Mouse (Mus musculus) ES-E14 (cell line): ENCODE data around the gene Itga6. TPM values are rescaled to one million over a fixed set of nuclear protein-coding genes. Genes with fewer than 3 reads are reported as not detected.

Experiments
- DNase-seq: peaks from one replicate; pipeline ENCODE4 v3.0.0-alpha.2; 2013; ENCODE audit warnings: low read depth, low spot score
- H3K27ac ChIP-seq: 2 replicates; pipeline ENCODE4 v1.5.1; 2012; ENCODE audit warnings: low read depth, mild to moderate bottlenecking, low read length, moderate library complexity, mixed read lengths; ENCODE audit not compliant: poor library complexity, insufficient read depth, severe bottlenecking
- H3K36me3 ChIP-seq: 2 replicates; pipeline ENCODE4 v1.6.1; 2012; ENCODE audit warnings: mild to moderate bottlenecking, low read length, moderate library complexity, mixed read lengths; ENCODE audit not compliant: control insufficient read depth, poor library complexity, insufficient read depth, severe bottlenecking
- H3K4me1 ChIP-seq, 2 experiments: fragments of 150-350 bp in 1 of 2; sonication (generic) in 1 of 2; 2 replicates each; pipeline ENCODE4 v1.6.1; 2012; ENCODE audit warnings: low read length in 2 of 2, mild to moderate bottlenecking in 1 of 2, mixed read lengths in 1 of 2; ENCODE audit not compliant: control insufficient read depth in 2 of 2, insufficient read depth in 2 of 2, poor library complexity in 1 of 2
- H3K4me3 ChIP-seq, 2 experiments: fragments of 150-350 bp in 1 of 2; sonication (generic) in 1 of 2; 2 replicates each; pipeline ENCODE4 v1.5.1; 2012; ENCODE audit warnings: low read length in 2 of 2, low read depth in 1 of 2, mild to moderate bottlenecking in 1 of 2, mixed read lengths in 1 of 2; ENCODE audit not compliant: insufficient read depth in 1 of 2, poor library complexity in 1 of 2, severe bottlenecking in 1 of 2
- H3K9ac ChIP-seq: 2 replicates; pipeline ENCODE4 v1.6.1; 2012; ENCODE audit warnings: low read depth, mild to moderate bottlenecking, low read length, mixed read lengths; ENCODE audit not compliant: poor library complexity, insufficient read depth, severe bottlenecking
- H3K9me3 ChIP-seq: fragments of 150-350 bp; sonication (generic); 2 replicates; pipeline ENCODE4 v1.6.1; 2012; ENCODE audit warnings: low read depth, mild to moderate bottlenecking, low read length; ENCODE audit not compliant: control insufficient read depth, insufficient read depth
- CHD2 ChIP-seq: IDR thresholded peaks from 2 replicates; pipeline ENCODE4 v1.6.1; 2014; ENCODE audit warnings: mild to moderate bottlenecking, low read depth, low read length, inconsistent platforms
- HCFC1 ChIP-seq: IDR thresholded peaks from 2 replicates; pipeline ENCODE4 v1.6.1; 2012; ENCODE audit warnings: low read length, inconsistent platforms, borderline replicate concordance; ENCODE audit not compliant: insufficient read depth
- MAFK ChIP-seq: IDR thresholded peaks from 2 replicates; pipeline ENCODE4 v1.6.1; 2014; ENCODE audit warnings: mild to moderate bottlenecking, low read depth, low read length, inconsistent platforms; ENCODE audit not compliant: insufficient read depth
- ZC3H11A ChIP-seq: IDR thresholded peaks from 2 replicates; pipeline ENCODE4 v1.6.1; 2012; ENCODE audit warnings: low read depth, mild to moderate bottlenecking, inconsistent platforms, low read length, borderline replicate concordance
- ZNF384 ChIP-seq: IDR thresholded peaks from 2 replicates; pipeline ENCODE4 v1.6.1; 2012; ENCODE audit warnings: low read depth, low read length, inconsistent platforms
- in situ Hi-C, 2 experiments: fragments of 600-800 bp; cut with MboI; formaldehyde crosslinking; loops; one replicate each; pipeline ENCODE4 v1.15.1; 2025; ENCODE audit warnings: low sequenced_read_pairs in 2 of 2, inconsistent platforms in 1 of 2; ENCODE audit not compliant: unreplicated experiment in 2 of 2
- total RNA-seq: library from RNA; depleted of rRNA; stranded (reverse); fragments of 300-350 nt; gene quantifications from 2 replicates; pipeline ENCODE4 v1.2.3, GENCODE M21; 2012

Itga6 gene
- total RNA-seq, 1 experiment = 169 TPM

DNA sequence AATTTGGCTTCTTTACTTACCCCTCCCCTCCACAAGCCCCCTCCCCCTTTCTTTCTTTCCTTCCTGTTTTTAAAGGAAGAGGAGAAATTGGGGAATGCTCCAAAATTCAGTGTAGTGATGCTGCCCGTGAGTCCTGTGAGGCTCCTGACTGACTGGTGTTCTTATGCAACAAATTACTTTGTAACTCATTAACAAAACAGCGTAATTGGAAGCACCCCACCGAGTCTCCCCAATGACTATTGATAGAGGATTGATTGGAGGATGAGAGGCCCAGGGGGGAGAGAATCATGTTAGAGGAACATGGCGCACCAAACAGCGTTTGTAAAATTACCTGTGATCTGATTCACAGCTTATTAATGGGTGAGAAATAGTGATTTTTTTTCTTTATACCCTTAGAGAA is 109.7 kb downstream of the Itga6 start:
- Histone ChIP-seq H3K36me3 (peaks cover 5% of the 10 kb centered on the region), H3K27ac (no peak overlapping the region; the same call in 1 of the 2 replicates), H3K4me1 (peaks cover 4 to 16% of the 10 kb centered on the region in 2 experiments; a peak in 3 of 4 replicates), H3K9me3 (no peaks in the 10 kb centered on the region), H3K9ac (no peak overlapping the region), H3K4me3 (no peak overlapping the region)
- TF ChIP-seq MAFK (no peak), CHD2 (no peak), ZNF384 (no peak), HCFC1 (no peak), ZC3H11A (no peak)
- DNase-seq = no peak
- in situ Hi-C loops = no loop called here

DNA sequence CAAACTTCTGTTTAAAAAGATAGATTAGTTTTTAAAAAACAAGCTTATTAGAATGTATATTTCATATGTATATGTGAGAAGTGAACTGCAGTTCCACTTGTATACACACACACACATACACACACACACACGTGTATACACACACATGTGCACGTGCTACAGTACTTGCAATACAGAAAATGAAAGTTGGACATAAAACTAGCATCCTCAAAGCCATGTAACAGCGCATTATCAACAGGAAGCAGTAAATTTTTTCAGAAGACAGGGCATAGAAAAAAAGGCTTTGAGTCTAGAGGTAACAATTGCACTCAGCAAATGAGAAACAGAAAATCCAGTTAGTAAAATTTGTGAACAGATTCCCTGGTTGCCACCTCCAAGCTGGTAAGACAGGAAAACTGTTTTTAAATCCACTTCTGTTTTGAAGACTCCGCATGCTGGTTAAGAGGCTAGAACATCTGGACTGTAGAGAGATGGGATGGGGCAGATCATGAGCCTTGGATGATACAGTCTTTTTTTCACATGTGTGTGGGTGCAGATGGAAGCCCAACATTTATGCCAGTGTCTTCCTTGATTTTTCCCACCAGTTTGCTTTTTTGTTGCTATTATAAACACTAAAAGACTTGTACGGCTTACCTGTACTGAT is 118.2 kb downstream of the Itga6 start:
- in situ Hi-C loops = no loop called here
- TF ChIP-seq CHD2 (no peak), ZC3H11A (no peak), HCFC1 (no peak), MAFK (no peak), ZNF384 (no peak)
- Histone ChIP-seq H3K9ac (no peak overlapping the region), H3K4me3 (no peak overlapping the region), H3K4me1 (peaks cover 20 to 27% of the 10 kb centered on the region in 2 experiments), H3K9me3 (no peaks in the 10 kb centered on the region), H3K36me3 (peaks cover under 1% of the 10 kb centered on the region; the same call in 1 of the 2 replicates), H3K27ac (no peak overlapping the region)
- no peak for DNase-seq

DNA sequence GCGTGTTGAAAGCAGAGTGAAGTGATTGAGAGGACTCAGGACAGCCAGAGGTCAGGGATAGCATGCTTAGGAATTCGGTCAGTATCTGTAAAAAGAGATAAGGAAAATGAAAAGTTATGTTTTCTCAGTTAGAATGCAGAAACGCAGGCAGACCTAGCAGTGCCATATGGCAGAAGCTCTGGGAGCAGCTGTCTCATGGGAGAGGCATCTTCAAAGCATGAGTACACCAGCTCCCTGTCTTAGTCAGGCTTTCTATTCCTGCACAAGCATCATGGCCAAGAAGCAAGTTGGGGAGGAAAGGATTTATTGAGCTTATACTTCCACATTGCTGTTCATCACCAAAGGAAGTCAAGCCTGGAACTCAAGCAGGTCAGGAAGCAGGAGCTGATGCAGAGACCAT is 119.6 kb downstream of the Itga6 start:
- Histone ChIP-seq H3K4me1 (peaks cover 21% of the 10 kb centered on the region in 2 experiments), H3K36me3 (no peaks in the 10 kb centered on the region), H3K4me3 (no peak overlapping the region), H3K9me3 (no peaks in the 10 kb centered on the region), H3K9ac (peak overlapping the region; percentile 26; the same call in 1 of the 2 replicates), H3K27ac (peak overlapping the region; percentile 82; the same call in 1 of the 2 replicates)
- TF ChIP-seq CHD2 = no peak
- no peak for TF ChIP-seq ZC3H11A
- no peak for TF ChIP-seq ZNF384
- TF ChIP-seq MAFK = no peak
- TF ChIP-seq HCFC1 = no peak
- in situ Hi-C loops = no loop called here
- no peak for DNase-seq

DNA sequence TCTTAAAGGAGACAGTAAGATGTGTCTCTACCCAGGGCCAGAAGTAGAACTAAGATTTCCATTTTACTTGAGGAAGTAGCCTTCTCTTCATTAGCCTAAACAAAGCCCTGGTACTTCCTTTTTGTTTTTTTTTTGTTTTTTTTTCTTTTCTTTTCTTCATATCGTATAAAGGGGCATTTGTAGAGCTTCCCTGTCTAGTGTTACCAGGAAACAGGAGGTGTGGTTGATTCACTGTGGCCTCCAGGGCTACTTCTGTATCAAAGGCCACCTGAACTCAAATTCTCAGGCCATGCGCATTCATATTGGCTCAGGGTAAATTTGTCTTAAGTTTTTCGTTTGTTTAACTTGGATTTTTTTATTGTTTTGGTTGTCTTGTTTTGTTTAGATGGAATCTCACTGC is 120.5 kb downstream of the Itga6 start:
- Histone ChIP-seq H3K4me3 (no peak overlapping the region), H3K27ac (peak overlapping the region; percentile 82; the same call in 1 of the 2 replicates), H3K4me1 (peaks cover 17 to 24% of the 10 kb centered on the region in 2 experiments), H3K9me3 (no peaks in the 10 kb centered on the region), H3K36me3 (no peaks in the 10 kb centered on the region), H3K9ac (no peak overlapping the region)
- no peak for DNase-seq
- in situ Hi-C loops = no loop called here
- no peak for TF ChIP-seq CHD2
- no peak for TF ChIP-seq HCFC1
- TF ChIP-seq MAFK = no peak
- no peak for TF ChIP-seq ZNF384
- no peak for TF ChIP-seq ZC3H11A
